Mouse (Mus musculus): Measurements from ENCODE around the gene Slain1.

DNA sequence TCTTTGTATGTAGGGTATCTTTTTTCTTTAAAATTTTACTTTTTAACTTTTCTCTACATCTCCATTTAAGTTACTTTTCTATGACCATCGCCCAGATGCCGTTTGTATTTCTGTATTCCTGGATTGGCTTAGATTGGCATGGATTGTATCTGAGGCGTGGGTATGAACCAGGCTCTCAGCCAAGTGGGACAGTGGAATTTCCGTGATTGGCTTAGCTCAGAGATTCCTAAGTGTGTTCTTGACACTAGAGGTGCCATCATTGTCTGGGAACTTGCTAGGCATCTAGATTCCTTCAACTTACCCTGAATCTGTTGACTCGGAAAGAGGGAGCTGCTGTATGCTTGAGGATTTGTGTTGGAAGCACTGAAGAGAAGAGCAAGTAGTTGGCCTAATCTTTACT is 5.4 kb downstream of the Slain1 start:
- no peak for TF ChIP-seq CTCF (conservative IDR thresholded peaks at IDR 0.05; ENCODE audit: low read length)
- no peak for TF ChIP-seq POU5F1 (IDR thresholded peaks at IDR 0.05; ENCODE audit: borderline replicate concordance, low read length)

Data from E14TG2a.4 (cell line).